In the genomic region with DNA sequence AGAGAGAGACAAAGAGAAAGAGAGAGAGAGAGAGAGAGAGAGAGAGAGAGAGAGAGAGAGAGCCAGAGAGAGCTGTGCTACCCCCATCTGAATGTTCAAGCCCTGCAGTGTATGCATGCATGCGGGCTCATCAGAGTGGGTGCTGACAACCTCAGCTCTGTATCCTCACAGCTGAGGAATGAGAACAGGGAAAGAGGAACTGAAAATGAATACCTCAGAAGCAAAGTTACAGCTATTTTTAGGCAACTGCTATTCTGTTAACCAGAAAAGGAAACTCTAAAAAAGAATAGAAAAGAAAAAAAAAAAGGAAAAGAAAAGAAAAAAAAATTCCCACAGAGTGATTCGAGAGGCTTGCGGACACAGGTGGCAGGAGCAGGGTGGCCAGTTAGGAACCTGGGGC, we compare ENCODE assay signal across 26 mouse cellular contexts.
A peak's percentile ranks its signal among the peaks of the same experiment; 100 is the strongest.
DNase-seq lines count a peak whose midpoint lies in the region; ATAC-seq and TF ChIP-seq lines count a peak whose summit lies in the region.
"Had no signal": no experiment of that assay in that cellular context is flagged by ENCODE, and none has a peak within 500 bp of the region (broad histone marks: within the 10 kb centered on the region; RNA-seq: fewer than 3 reads in every experiment).

No protein-coding gene starts in this region.

- H3K9me3 ChIP-seq in forebrain, postnatal 0 days (ENCODE audit: low read length), result no peaks in the 10 kb centered on the region
- H3K9me3 ChIP-seq in forebrain, embryonic 13.5 days (replicated peaks), result no peaks in the 10 kb centered on the region
- no peaks in the 10 kb centered on the region for H3K9me3 ChIP-seq in heart, embryonic 11.5 days (replicated peaks; ENCODE audit: control insufficient read depth, low read length)
- H3K9me3 ChIP-seq: embryonic facial prominence, embryonic 10.5 days; hindbrain, embryonic 15.5 days; intestine, embryonic 15.5 days; midbrain, embryonic 15.5 days had no signal

- no peak for TF ChIP-seq CTCF in forebrain, postnatal 0 days (IDR thresholded peaks at IDR 0.05; ENCODE audit: low read depth)

- H3K4me2 ChIP-seq in forebrain, postnatal 0 days (ENCODE audit: low read depth), result no peak overlapping the region
- no peak overlapping the region for H3K4me2 ChIP-seq in forebrain, embryonic 13.5 days
- H3K4me2 ChIP-seq in heart, embryonic 11.5 days, result no peak overlapping the region
- H3K4me2 ChIP-seq: hindbrain, embryonic 15.5 days; intestine, embryonic 15.5 days; midbrain, embryonic 15.5 days had no signal

- DNase-seq in forebrain, postnatal 0 days, result no peak
- peak; percentile 60 for DNase-seq in right cerebral cortex, adult 18-20 months
- DNase-seq in right cerebral cortex, postnatal 25 days, result no peak
- DNase-seq: adrenal gland, postnatal 14 days; cerebellum, adult 11 months; cerebellum, postnatal 25 days; gastrocnemius, postnatal 10 days; heart, adult 18-20 months; heart, postnatal 36 days; kidney, adult 9 months; kidney, postnatal 36 days; left cerebral cortex, postnatal 4 days; liver; right cerebral cortex, postnatal 4 days; thymus, postnatal 4 days had no signal

- peak overlapping the region; percentile 73 for H3K27ac ChIP-seq in forebrain, postnatal 0 days (ENCODE audit: low read depth, low read length)
- no peak overlapping the region; the same call in 1 of the 2 replicates for H3K27ac ChIP-seq in forebrain, embryonic 13.5 days
- no peak overlapping the region for H3K27ac ChIP-seq in heart, embryonic 11.5 days (ENCODE audit: low read depth, low read length)
- H3K27ac ChIP-seq: embryonic facial prominence, embryonic 10.5 days; hindbrain, embryonic 15.5 days; intestine, embryonic 15.5 days; midbrain, embryonic 15.5 days had no signal

- H3K4me1 ChIP-seq in forebrain, postnatal 0 days (ENCODE audit: insufficient read depth), result peaks cover 22% of the 10 kb centered on the region
- peaks cover 25% of the 10 kb centered on the region; the same call in 1 of the 2 replicates for H3K4me1 ChIP-seq in forebrain, embryonic 13.5 days
- H3K4me1 ChIP-seq in heart, embryonic 11.5 days (ENCODE audit: control insufficient read depth, insufficient read depth, low read length), result no peaks in the 10 kb centered on the region
- H3K4me1 ChIP-seq: embryonic facial prominence, embryonic 10.5 days; intestine, embryonic 15.5 days had no signal

- ATAC-seq in forebrain, postnatal 0 days, result peak; percentile 54
- no peak for ATAC-seq in forebrain, embryonic 13.5 days
- peak; percentile 67 for ATAC-seq in megakaryocyte, adult 5-6 weeks (ENCODE audit: poor library complexity, severe bottlenecking)
- ATAC-seq in activated CD4-positive, CD25-positive, alpha-beta regulatory T cell, adult 4 months, result no peak
- no peak for ATAC-seq in heart, embryonic 11.5 days (replicated peaks; ENCODE audit: insufficient number of reproducible peaks, low FRiP score, low TSS enrichment)
- ATAC-seq: intestine, embryonic 15.5 days; lung, postnatal 0 days; midbrain, embryonic 15.5 days; Patski had no signal

- H3K4me3 ChIP-seq in forebrain, postnatal 0 days (ENCODE audit: low read depth, low read length), result no peak overlapping the region
- no peak overlapping the region for H3K4me3 ChIP-seq in forebrain, embryonic 13.5 days
- no peak overlapping the region for H3K4me3 ChIP-seq in heart, embryonic 11.5 days (ENCODE audit: low read depth, low read length)
- H3K4me3 ChIP-seq: embryonic facial prominence, embryonic 10.5 days; hindbrain, embryonic 15.5 days; intestine, embryonic 15.5 days; midbrain, embryonic 15.5 days; myocyte had no signal

- no peaks in the 10 kb centered on the region for H3K36me3 ChIP-seq in forebrain, postnatal 0 days (ENCODE audit: insufficient read depth)
- H3K36me3 ChIP-seq in forebrain, embryonic 13.5 days (ENCODE audit: poor library complexity, severe bottlenecking), result no peaks in the 10 kb centered on the region
- H3K36me3 ChIP-seq in heart, embryonic 11.5 days (ENCODE audit: control insufficient read depth, insufficient read depth, low read length), result no peaks in the 10 kb centered on the region
- H3K36me3 ChIP-seq: embryonic facial prominence, embryonic 10.5 days; hindbrain, embryonic 15.5 days; intestine, embryonic 15.5 days; midbrain, embryonic 15.5 days had no signal

- no peaks in the 10 kb centered on the region for H3K27me3 ChIP-seq in forebrain, postnatal 0 days (ENCODE audit: insufficient read depth, low read length)
- no peaks in the 10 kb centered on the region for H3K27me3 ChIP-seq in forebrain, embryonic 13.5 days
- H3K27me3 ChIP-seq in heart, embryonic 11.5 days (ENCODE audit: control insufficient read depth, insufficient read depth, low read length), result peaks cover 5% of the 10 kb centered on the region; the same call in 1 of the 2 replicates
- H3K27me3 ChIP-seq: hindbrain, embryonic 15.5 days; intestine, embryonic 15.5 days; midbrain, embryonic 15.5 days had no signal

- H3K9ac ChIP-seq in forebrain, postnatal 0 days, result no peak overlapping the region
- H3K9ac ChIP-seq in forebrain, embryonic 13.5 days, result no peak overlapping the region
- no peak overlapping the region for H3K9ac ChIP-seq in heart, embryonic 11.5 days (ENCODE audit: low read depth, low read length)
- H3K9ac ChIP-seq: hindbrain, embryonic 15.5 days; intestine, embryonic 15.5 days; midbrain, embryonic 15.5 days had no signal

- WGBS in forebrain, postnatal 0 days, result 65% methylated on average over 3 of the region's 3 CpGs
- WGBS in forebrain, embryonic 13.5 days, result 89% methylated on average over 3 of the region's 3 CpGs
- WGBS in heart, embryonic 11.5 days (ENCODE audit: insufficient replicate concordance), result 83% methylated on average over 3 of the region's 3 CpGs

Comparison
In these comparisons a context has a peak if more than half of its experiments do, and no peak if none do; other contexts are left out.
1. ATAC-seq: peak in forebrain, postnatal 0 days (single experiment) and megakaryocyte, adult 5-6 weeks (single experiment); none in forebrain, embryonic 13.5 days (single experiment), activated CD4-positive, CD25-positive, alpha-beta regulatory T cell, adult 4 months (single experiment) and heart, embryonic 11.5 days (single experiment).